Mouse (Mus musculus): ENCODE data around the gene Casp3. TPM values are rescaled to one million over a fixed set of nuclear protein-coding genes. Genes with fewer than 3 reads are reported as not detected.
A peak's percentile ranks its signal among the peaks of the same experiment; 100 is the strongest.

Gene Casp3
- total RNA-seq, 2 experiments from 2014 or later: 215 to 241 TPM

DNA sequence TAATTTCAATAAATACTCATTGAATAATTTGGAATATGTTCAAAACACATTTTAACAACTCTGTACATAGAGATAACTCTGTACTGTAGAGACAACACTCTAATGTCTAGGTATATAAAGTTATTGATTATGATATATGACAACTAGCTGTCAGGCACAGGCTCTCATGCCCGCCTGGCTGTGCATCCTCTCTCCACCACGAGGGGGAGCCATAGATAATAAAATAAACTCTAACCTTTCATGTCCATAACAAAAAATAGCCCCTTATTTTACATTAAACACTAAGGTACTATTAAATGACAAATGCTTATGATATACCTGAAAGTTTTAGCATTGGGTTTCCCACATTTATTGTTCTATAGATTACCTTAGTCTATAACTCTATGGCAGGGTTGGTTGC, 54.4 kb downstream of the Casp3 start:
- intact Hi-C loops (cut with DNase I): loop anchor here (5.0 kb wide), 2 partner anchors 281 to 701 kb away; no protein-coding TSS in a partner anchor
- DNase-seq: peak; percentile 49

GRCm38 (mm10) chr8:46680671-46681365, 63.7 kb downstream of the Casp3 start:
- intact Hi-C loops (cut with DNase I): no loop called here
- DNase-seq: no peak

DNA sequence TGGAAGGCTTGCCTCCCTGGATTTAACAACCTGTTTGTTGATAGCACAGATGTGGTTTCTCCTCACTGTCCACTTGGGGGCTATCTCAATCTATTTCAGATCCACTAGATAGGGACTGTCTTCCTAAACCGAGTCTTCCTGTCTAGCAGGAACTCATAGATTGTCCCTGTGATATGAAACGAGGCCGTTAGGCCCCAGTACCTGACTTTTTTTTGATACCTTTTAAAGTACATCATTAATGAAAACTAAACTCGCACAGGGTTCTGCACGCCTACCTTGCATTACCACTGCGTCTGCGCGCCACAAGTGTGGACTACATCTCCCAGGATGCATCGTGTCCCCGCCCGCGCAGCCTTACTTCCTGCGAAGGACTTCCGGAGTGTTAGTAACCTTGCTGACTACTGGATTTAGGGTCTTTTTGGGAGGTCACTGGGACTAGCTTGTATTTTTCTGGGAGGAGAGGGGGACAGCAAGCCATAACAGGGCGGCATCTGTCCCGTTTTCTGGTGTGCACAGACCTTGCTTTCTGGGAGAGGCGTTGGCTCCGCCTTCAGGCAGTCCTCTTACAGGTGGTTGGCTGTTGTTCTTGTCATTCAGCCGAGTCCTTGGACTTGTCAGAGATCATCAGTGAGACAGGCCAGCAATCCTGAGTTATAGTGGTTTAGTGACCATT, 69.7 kb downstream of the Casp3 start:
- peak; percentile 91 for DNase-seq

More for the DNA sequence above, 69.7 kb downstream of the Casp3 start:
- intact Hi-C loops (cut with DNase I): loop anchor here (5.0 kb wide), 1 partner anchor 51 kb away; the partner anchor contains the start of gene Irf2

Other genes with a start within 250 kb of the Casp3 start
- 10 to 100 TPM; 40.5 to 41.7 TPM for gene Acsl1, start 146.3 kb upstream of the Casp3 start, total RNA-seq (2021)
- gene Cenpu, start 65.3 kb upstream of the Casp3 start, total RNA-seq (2021): 1 to 10 TPM; 4.6 to 5.8 TPM
- 1 to 10 TPM; 7.6 to 8.2 TPM for gene Primpol, start 79 bp upstream of the Casp3 start, total RNA-seq (2021)
- 10 to 100 TPM; 23.1 to 26.0 TPM for gene Irf2, start 122.4 kb downstream of the Casp3 start, total RNA-seq (2021)